Mouse (Mus musculus) right cerebral cortex, postnatal 14 days (tissue): ENCODE data around the gene Hscb.

Experiments
- DNase-seq: peaks from one replicate; pipeline ENCODE4 v3.0.0; 2022

Hscb gene

GRCm38 (mm10) chr5:110779998-110780760, 59.4 kb downstream of the Hscb start, which contains the start of gene Pus1:
TSS of gene Pus1 (minus strand) at chr5:110780659.
- peak; percentile 94 for DNase-seq

GRCm38 (mm10) chr5:110779276-110779997, 60.1 kb downstream of the Hscb start:
- no peak for DNase-seq
